Mouse (Mus musculus): Measurements from ENCODE around the gene Slc2a5.

GRCm38 (mm10) chr4:150132692-150133271 lies 13.7 kb downstream of the Slc2a5 start:
- TF ChIP-seq CTCF (IDR thresholded peaks at IDR 0.05 in 2 of 3, conservative IDR thresholded peaks at IDR 0.05 in 1 of 3; ENCODE audit: control insufficient read depth in 1 of 3, insufficient read depth in 1 of 3, low read depth in 2 of 3, low read length in 3 of 3, poor library complexity in 1 of 3, severe bottlenecking in 1 of 3) (no peak), POLR2A (IDR thresholded peaks at IDR 0.05; ENCODE audit: control insufficient read depth in 1 of 2, insufficient read depth in 1 of 2, low read depth in 1 of 2, low read length in 2 of 2, poor library complexity in 1 of 2) (peak; percentile 29 to 35; a peak in 1 of 4 replicates), TAL1 (IDR thresholded peaks at IDR 0.05; ENCODE audit: low read length) (no peak), MXI1 (IDR thresholded peaks at IDR 0.05; ENCODE audit: low read depth, low read length) (peak; percentile 97), GATA1 (IDR thresholded peaks at IDR 0.05; ENCODE audit: low read depth, low read length) (no peak), USF1 (IDR thresholded peaks at IDR 0.05; ENCODE audit: low read depth, low read length) (peak; percentile 53; the same call in 1 of the 2 replicates), ZMIZ1 (IDR thresholded peaks at IDR 0.05; ENCODE audit: low read depth, low read length) (no peak), EP300 (IDR thresholded peaks at IDR 0.05; ENCODE audit: low read depth in 1 of 2, low read length in 2 of 2) (no peak), ZKSCAN1 (IDR thresholded peaks at IDR 0.05; ENCODE audit: low read depth, low read length) (no peak), USF2 (IDR thresholded peaks at IDR 0.05; ENCODE audit: borderline replicate concordance in 1 of 2, insufficient read depth in 1 of 2, low read depth in 1 of 2, low read length in 2 of 2) (no peak), RAD21 (IDR thresholded peaks at IDR 0.05; ENCODE audit: low read depth, low read length) (no peak), NELFE (IDR thresholded peaks at IDR 0.05; ENCODE audit: low read depth, low read length) (no peak)

Data from MEL (cell line).